Mouse (Mus musculus): ENCODE data around the gene Gm7945. TPM values are rescaled to one million over a fixed set of nuclear protein-coding genes. Genes with fewer than 3 reads are reported as not detected.
"Not testable (repeated sequence)": the region's sequence is repeated elsewhere in the genome, so short reads cannot be mapped to it uniquely, and the experiment has no call there.

The Gm7945 gene
- not detected for total RNA-seq (2021)
- long read RNA-seq, experiment 1 = 0 reads
- long read RNA-seq, experiment 2 = 0 reads

DNA sequence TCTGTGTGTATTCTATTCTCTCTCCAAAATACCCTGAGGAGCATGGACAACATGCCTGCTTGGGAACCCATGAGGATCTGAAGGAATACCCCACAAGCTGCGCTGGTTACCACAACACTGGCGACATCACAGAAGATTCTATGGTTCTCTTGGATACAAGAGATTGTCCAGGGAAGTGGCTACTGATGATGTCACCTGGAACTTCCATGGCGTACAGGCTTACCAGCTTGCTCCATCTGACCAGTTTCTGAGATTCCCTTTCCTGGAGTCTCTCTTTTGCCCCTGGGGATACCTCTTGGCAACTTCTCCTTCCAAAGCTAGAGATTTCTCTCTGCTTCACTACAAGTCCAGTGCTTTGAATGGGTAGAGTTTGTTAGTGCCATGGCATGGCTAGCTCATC is at the start of gene Gm7945:
Gm7945 (minus strand) TSS at position 101 of the 400 bp plus-strand sequence.
- not testable (repeated sequence) for DNase-seq

DNA sequence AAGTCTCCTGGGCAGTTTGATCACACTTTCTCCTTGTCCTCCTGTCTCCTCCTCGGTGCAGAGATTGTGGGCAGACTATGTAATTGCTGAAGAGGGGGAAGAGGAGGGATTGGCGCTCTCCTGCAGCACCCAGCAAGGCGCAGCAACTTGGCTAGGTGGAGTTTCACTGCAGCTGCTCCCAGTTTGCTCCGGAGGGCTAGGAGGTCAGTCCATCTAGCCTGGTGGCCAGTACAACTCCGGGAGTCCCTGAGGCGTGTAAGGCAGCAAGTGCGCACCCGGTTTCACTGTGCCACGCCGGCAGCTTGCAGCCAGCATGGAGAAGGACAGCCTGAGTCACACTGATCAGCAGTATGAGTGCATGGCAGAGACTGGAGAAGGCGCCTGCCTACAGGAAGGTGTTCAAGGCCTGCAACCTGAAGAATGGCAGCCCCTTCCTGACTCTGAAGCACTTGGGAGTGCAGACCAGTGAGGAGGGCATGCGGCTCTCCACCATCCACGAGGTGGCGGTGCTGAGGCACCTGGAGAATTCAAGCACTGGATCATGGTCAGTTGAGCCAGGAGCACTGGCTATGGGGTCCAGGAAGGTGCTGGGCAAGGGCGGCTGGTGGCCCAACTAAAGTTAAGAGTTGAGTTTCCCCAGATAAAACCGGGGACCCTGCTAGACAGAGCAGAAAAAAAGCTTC is 39.4 kb upstream of the Gm7945 start:
- DNase-seq = not testable (repeated sequence)

DNA sequence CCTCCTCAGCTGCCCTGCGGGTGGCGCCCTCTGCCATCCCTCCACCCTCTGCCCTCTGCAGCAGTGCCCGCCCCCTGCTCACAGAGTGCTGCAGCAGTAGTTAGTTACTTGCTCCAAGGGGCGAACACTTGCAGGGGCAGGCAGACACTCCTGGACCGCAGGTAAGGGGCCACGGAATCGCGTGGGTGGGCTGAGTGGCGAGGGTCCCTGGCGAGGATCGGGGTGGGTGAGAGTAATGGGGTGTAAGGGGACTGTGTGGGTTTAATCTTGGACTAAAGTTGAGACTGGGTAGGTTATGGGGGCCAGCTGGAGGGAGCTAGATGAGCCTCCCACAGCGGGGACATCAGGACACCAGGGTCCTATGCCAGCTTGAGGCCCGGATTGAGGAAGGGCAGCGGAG is 38.5 kb upstream of the Gm7945 start:
- not testable (repeated sequence) for DNase-seq

DNA sequence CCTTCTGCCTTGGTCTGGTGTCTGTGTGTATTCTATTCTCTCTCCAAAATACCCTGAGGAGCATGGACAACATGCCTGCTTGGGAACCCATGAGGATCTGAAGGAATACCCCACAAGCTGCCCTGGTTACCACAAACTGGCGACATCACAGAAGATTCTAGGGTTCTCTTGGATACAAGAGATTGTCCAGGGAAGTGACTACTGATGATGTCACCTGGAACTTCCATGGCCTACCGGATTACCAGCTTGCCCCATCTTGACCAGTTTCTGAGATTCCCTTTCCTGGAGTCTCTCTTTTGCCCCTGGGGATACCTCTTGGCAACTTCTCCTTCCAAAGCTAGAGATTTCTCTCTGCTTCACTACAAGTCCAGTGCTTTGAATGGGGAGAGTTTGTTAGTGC is 22.0 kb upstream of the Gm7945 start, which contains the start of gene Gm6482:
Gm6482 (minus strand) TSS at position 101 of the 400 bp plus-strand sequence.
- not testable (repeated sequence) for DNase-seq

DNA sequence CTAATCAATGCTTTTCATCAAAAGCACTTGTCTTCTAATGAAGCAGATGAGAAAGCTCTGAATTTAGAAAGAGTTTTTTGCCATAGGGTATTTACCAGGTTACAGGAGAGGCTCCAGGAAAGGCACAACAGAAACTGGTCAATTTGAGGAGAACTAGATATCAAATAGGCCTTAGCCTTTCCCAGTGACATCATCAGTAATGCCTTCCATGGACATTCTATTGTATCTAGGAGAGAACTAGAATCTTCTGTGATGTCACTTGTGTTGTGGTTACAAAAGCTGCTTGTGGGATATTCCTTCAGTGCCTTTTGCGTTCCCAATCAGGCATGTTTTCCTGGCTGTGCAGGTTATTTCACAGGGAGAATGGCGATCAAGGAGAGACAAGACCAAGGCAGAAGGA is 37.9 kb downstream of the Gm7945 start, which contains the start of gene Gm5798:
Gm5798 (plus strand) TSS at position 301 of the 400 bp plus-strand sequence.
- not testable (repeated sequence) for DNase-seq

Other genes starting within 250 kb of the Gm7945 start
- not detected for gene Mbl1, start 234.9 kb downstream of the Gm7945 start, total RNA-seq (2021)
- gene Sftpd, start 201.2 kb downstream of the Gm7945 start, total RNA-seq (2021) = not detected
- not detected for gene Gm2832, start 107.6 kb downstream of the Gm7945 start, total RNA-seq (2021)
- gene Gm5798, start 37.8 kb downstream of the Gm7945 start, total RNA-seq (2021) = not detected
- not detected for gene Gm6482, start 21.9 kb upstream of the Gm7945 start, total RNA-seq (2021)
- gene Gm7954, start 67.1 kb upstream of the Gm7945 start, total RNA-seq (2021) = not detected
- gene Gm3486, start 103.1 kb upstream of the Gm7945 start, total RNA-seq (2021) = not detected
- gene Gm7970, start 169.2 kb upstream of the Gm7945 start, total RNA-seq (2021) = not detected
- not detected for gene 1700049E17Rik2, start 186.8 kb upstream of the Gm7945 start, total RNA-seq (2021)
- not detected for gene Gm3072, start 238.2 kb upstream of the Gm7945 start, total RNA-seq (2021)